20 mouse cellular contexts compared by ENCODE assay signal in the genomic region with DNA sequence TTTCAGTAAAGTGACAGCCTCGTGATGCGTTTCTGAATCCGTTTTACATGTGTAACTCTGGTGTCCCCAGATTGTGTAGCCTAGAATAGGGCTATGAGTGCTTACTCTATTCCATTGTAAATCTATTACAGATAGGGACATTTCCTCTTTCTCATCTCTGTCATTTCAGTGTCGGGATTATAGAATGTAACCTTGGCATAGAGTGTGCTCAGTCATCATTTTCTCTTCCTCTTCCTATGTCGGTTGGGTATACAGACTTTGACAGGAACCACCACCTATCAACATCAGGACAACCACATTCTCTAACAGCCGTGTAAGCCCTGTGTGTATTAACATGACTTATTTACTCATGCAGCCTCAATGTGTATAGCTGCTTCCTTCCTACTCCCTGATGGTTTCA.
DNase-seq lines count a peak whose midpoint lies in the region; ATAC-seq and TF ChIP-seq lines count a peak whose summit lies in the region.
"Had no signal": no experiment of that assay in that cellular context is flagged by ENCODE, and none has a peak within 500 bp of the region (broad histone marks: within the 10 kb centered on the region; RNA-seq: fewer than 3 reads in every experiment).

No protein-coding gene starts in this region.

- H3K4me2 ChIP-seq in liver, postnatal 0 days (ENCODE audit: low read depth, low read length) = no peak overlapping the region
- H3K4me2 ChIP-seq in liver, embryonic 11.5 days = no peak overlapping the region
- H3K4me2 ChIP-seq in hindbrain, postnatal 0 days (ENCODE audit: low read depth, low read length) = no peak overlapping the region
- H3K4me2 ChIP-seq: embryonic facial prominence, embryonic 15.5 days; heart, embryonic 13.5 days; hindbrain, embryonic 12.5 days had no signal

- no peaks in the 10 kb centered on the region for H3K36me3 ChIP-seq in liver, postnatal 0 days (replicated peaks; ENCODE audit: insufficient read depth, low read length)
- H3K36me3 ChIP-seq in liver, embryonic 11.5 days (ENCODE audit: control insufficient read depth, insufficient read depth, low read length) = no peaks in the 10 kb centered on the region
- H3K36me3 ChIP-seq in hindbrain, postnatal 0 days (ENCODE audit: insufficient read depth, low read length) = no peaks in the 10 kb centered on the region
- H3K36me3 ChIP-seq: embryonic facial prominence, embryonic 15.5 days; forebrain, embryonic 10.5 days; heart, embryonic 13.5 days; hindbrain, embryonic 12.5 days had no signal

- TF ChIP-seq EP300 in liver, postnatal 0 days (IDR thresholded peaks at IDR 0.05; ENCODE audit: low read depth) = no peak

- no peaks in the 10 kb centered on the region for H3K4me1 ChIP-seq in liver, postnatal 0 days (ENCODE audit: insufficient read depth)
- H3K4me1 ChIP-seq in liver, embryonic 11.5 days (replicated peaks; ENCODE audit: control insufficient read depth, insufficient read depth, low read length) = no peaks in the 10 kb centered on the region; the same call in none of the 2 replicates
- no peaks in the 10 kb centered on the region; the same call in 1 of the 2 replicates for H3K4me1 ChIP-seq in hindbrain, postnatal 0 days (ENCODE audit: insufficient read depth, low read length)

- no peaks in the 10 kb centered on the region for H3K9me3 ChIP-seq in liver, postnatal 0 days (ENCODE audit: low read length)
- H3K9me3 ChIP-seq in liver, embryonic 11.5 days (ENCODE audit: control insufficient read depth, low read length) = no peaks in the 10 kb centered on the region
- H3K9me3 ChIP-seq in hindbrain, postnatal 0 days (ENCODE audit: low read length) = no peaks in the 10 kb centered on the region
- H3K9me3 ChIP-seq: embryonic facial prominence, embryonic 15.5 days; forebrain, embryonic 10.5 days; heart, embryonic 13.5 days; hindbrain, embryonic 12.5 days had no signal

- no peak overlapping the region for H3K27ac ChIP-seq in liver, postnatal 0 days (ENCODE audit: low read depth)
- H3K27ac ChIP-seq in liver, embryonic 11.5 days (ENCODE audit: low read depth, low read length) = no peak overlapping the region; the same call in 1 of the 2 replicates
- H3K27ac ChIP-seq in hindbrain, postnatal 0 days = no peak overlapping the region
- H3K27ac ChIP-seq: embryonic facial prominence, embryonic 15.5 days; forebrain, embryonic 10.5 days; gastrocnemius, adult 2 months; heart, embryonic 13.5 days; hindbrain, embryonic 12.5 days had no signal

- H3K9ac ChIP-seq in liver, postnatal 0 days (replicated peaks) = no peak overlapping the region
- H3K9ac ChIP-seq in liver, embryonic 11.5 days (ENCODE audit: low read depth, low read length) = no peak overlapping the region
- no peak overlapping the region for H3K9ac ChIP-seq in hindbrain, postnatal 0 days (replicated peaks; ENCODE audit: low read length)
- H3K9ac ChIP-seq: embryonic facial prominence, embryonic 15.5 days; heart, embryonic 13.5 days; hindbrain, embryonic 12.5 days had no signal

- ATAC-seq in liver, postnatal 0 days = peak; percentile 40; the same call in 1 of the 2 replicates
- no peak for ATAC-seq in liver, embryonic 11.5 days (replicated peaks; ENCODE audit: low FRiP score)
- ATAC-seq in common myeloid progenitor, adult 5-6 weeks (replicated peaks; ENCODE audit: low read depth, poor library complexity, severe bottlenecking) = peak; percentile 91
- peak; percentile 83 for ATAC-seq in megakaryocyte progenitor cell, adult 5-6 weeks (replicated peaks; ENCODE audit: poor library complexity)
- ATAC-seq in activated CD4-positive, CD25-positive, alpha-beta regulatory T cell, adult 4 months = no peak
- no peak for ATAC-seq in hindbrain, postnatal 0 days
- ATAC-seq: forebrain, embryonic 14.5 days had no signal

- TF ChIP-seq CTCF in liver, postnatal 0 days (IDR thresholded peaks at IDR 0.05; ENCODE audit: low read depth) = no peak
- TF ChIP-seq CTCF in hindbrain, postnatal 0 days (IDR thresholded peaks at IDR 0.05; ENCODE audit: low read depth) = no peak

- DNase-seq in liver, postnatal 0 days = no peak
- no peak for DNase-seq in liver, embryonic 11.5 days (ENCODE audit: low spot score)
- no peak for DNase-seq in hindbrain, postnatal 0 days (ENCODE audit: low spot score)
- DNase-seq: adrenal gland, postnatal 10 days; cerebellum, adult 11-12 months; cerebellum, adult 9-11 months; cerebellum, postnatal 36 days; gastrocnemius, adult 2 months; gastrocnemius, postnatal 25 days; heart, adult 11 months; heart, postnatal 36 days had no signal

- 40% methylated on average over 6 of the region's 6 CpGs for WGBS in liver, postnatal 0 days (ENCODE audit: insufficient replicate concordance)
- WGBS in liver, embryonic 11.5 days = 65% methylated on average over 6 of the region's 6 CpGs
- WGBS in hindbrain, postnatal 0 days = 75% methylated on average over 6 of the region's 6 CpGs

- no peaks in the 10 kb centered on the region for H3K27me3 ChIP-seq in liver, postnatal 0 days (ENCODE audit: insufficient read depth, low read length)
- no peaks in the 10 kb centered on the region for H3K27me3 ChIP-seq in liver, embryonic 11.5 days (replicated peaks; ENCODE audit: control insufficient read depth, insufficient read depth, low read length)
- no peaks in the 10 kb centered on the region for H3K27me3 ChIP-seq in hindbrain, postnatal 0 days (ENCODE audit: insufficient read depth, low read length)
- H3K27me3 ChIP-seq: embryonic facial prominence, embryonic 15.5 days; heart, embryonic 13.5 days; hindbrain, embryonic 12.5 days had no signal

- H3K4me3 ChIP-seq in liver, postnatal 0 days (ENCODE audit: low read depth, low read length) = no peak overlapping the region
- no peak overlapping the region for H3K4me3 ChIP-seq in liver, embryonic 11.5 days (ENCODE audit: low read depth, low read length)
- no peak overlapping the region for H3K4me3 ChIP-seq in hindbrain, postnatal 0 days (ENCODE audit: low read length)
- H3K4me3 ChIP-seq: embryonic facial prominence, embryonic 15.5 days; erythroblast, embryonic 14.5 days; forebrain, embryonic 10.5 days; gastrocnemius, adult 2 months; heart, embryonic 13.5 days; hindbrain, embryonic 12.5 days had no signal

Comparison
In these comparisons a context has a peak if more than half of its experiments do, and no peak if none do; other contexts are left out.
1. ATAC-seq: peak in liver, postnatal 0 days (single experiment), common myeloid progenitor, adult 5-6 weeks (single experiment) and megakaryocyte progenitor cell, adult 5-6 weeks (single experiment); none in liver, embryonic 11.5 days (single experiment), activated CD4-positive, CD25-positive, alpha-beta regulatory T cell, adult 4 months (single experiment) and hindbrain, postnatal 0 days (single experiment).